Mouse (Mus musculus): ENCODE measurements at regions not wholly inside any gene's neighbourhood (a gene's known extent, or its start where the extent isn't known, plus 50 kb on each side); places are given as distances from the start of the nearest gene placed in this dataset.

GRCm38 (mm10) chr10:98146998-98147863 is 420.7 kb upstream of the C030005K15Rik start:
- no peak for TF ChIP-seq CTCF (IDR thresholded peaks at IDR 0.05; ENCODE audit: control insufficient read depth, insufficient read depth, insufficient read length)
- TF ChIP-seq MAX (IDR thresholded peaks at IDR 0.05) = no peak
- no peak for TF ChIP-seq USF1 (IDR thresholded peaks at IDR 0.05; ENCODE audit: low read depth)
- no peak for TF ChIP-seq CEBPB (IDR thresholded peaks at IDR 0.05; ENCODE audit: low read depth)
- no peak for TF ChIP-seq MYOG (IDR thresholded peaks at IDR 0.05; ENCODE audit: control insufficient read depth, extremely low read depth, insufficient read length)

Measured in C2C12 (cell line).